Mouse (Mus musculus) megakaryocyte-erythroid progenitor cell, adult 5-6 weeks (primary cell): ENCODE data around the gene Pogz. TPM values are rescaled to one million over a fixed set of nuclear protein-coding genes. Genes with fewer than 3 reads are reported as not detected.
A peak's percentile ranks its signal among the peaks of the same experiment; 100 is the strongest.

Source experiments
- ATAC-seq: replicated peaks from 2 replicates; pipeline ENCODE4 v1.8.0; 2016; ENCODE audit warnings: mild to moderate bottlenecking, inconsistent platforms; ENCODE audit not compliant: severe bottlenecking, poor library complexity, low FRiP score, low TSS enrichment
- total RNA-seq, 2 experiments: library from RNA; stranded (forward) in 1 of 2; stranded (reverse) in 1 of 2; fragments of 200-1000, 215-1000 nt in 1 of 2; fragments of >200 nt in 1 of 2; fragmentation: Nextera tagmentation in 1 of 2; gene quantifications; 2 replicates each; pipeline ENCODE4 v1.2.3; 2014 to 2017

Pogz gene
- total RNA-seq, 2 experiments from 2014 or later: 12.5 to 59.1 TPM

DNA sequence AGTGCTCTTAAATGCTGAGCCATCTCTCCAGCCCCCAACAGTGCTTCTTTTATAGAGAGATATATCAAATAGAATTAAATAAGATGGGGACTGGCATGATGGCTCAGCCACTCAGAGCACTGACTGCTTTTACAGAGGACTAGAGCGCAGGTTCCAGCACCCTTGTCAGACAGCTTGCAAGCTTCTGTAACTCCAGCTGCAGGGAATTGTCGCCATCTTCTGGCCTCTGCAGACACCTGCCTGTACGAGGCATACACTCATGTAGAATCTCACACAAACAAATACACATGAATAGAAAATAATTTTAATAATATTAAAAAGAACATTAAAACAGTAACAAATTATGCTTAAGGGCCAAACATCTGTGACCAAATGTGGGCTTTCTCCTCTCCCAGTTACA lies 13.3 kb upstream of the Pogz start:
- ATAC-seq: no peak

DNA sequence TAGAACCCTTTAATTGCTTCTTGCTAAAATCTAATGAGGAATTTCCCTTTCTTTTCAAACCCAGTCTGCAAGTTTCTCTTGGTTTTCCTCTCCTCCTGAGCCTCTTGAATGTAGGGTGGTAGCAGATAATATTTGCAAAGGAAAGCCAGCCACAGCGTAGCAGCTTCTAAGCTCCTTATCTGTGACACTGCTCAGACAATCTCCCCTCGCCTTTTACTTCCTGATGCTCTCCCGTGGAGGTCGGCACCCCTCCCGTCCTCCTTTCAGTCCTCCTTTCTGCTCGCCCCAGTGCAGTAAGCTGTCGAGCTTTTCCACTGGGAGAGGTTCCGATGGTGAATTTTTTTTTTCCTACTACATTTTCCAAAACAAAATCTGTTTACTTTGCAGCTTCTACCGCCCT lies 5.3 kb upstream of the Pogz start:
- peak; percentile 81 for ATAC-seq

DNA sequence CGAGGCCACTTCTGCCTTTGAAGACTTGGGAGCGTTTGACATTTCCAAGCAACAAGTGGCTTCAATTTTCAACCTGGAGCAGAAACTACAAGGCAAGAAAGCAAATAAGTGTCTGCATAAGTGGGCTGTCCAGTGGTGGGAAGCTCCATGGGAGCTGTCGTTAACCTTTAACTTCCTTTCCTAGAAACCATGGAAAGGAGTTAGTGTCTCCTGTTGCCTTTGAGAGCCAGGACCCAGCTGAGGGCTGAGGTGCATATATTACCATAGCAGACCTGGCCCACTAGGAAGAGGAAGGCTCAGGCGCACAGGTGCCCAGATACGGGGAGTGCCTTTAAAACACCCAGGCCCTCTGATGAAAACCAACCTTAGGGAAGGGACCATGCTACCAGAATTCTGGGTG lies 4.7 kb upstream of the Pogz start:
- no peak for ATAC-seq

DNA sequence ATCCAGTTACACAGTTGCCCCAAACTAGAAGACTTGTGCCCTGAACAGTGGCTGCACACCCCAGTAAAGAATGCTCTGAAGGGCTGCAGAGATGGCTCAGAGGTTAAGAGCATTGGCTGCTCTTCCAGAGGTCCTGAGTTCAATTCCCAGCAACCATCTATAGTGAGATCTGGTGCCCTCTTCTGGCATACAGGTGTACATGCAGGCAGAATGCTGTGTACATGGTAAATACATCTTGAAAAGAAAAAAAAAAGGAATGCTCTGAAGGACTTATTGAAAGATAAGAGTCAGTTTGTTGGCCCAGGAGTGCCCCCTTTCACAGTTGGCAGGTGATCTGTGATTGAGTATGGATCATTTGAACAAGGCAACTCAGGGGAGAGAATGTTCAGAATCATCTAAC lies 4.0 kb upstream of the Pogz start:
- ATAC-seq: no peak

DNA sequence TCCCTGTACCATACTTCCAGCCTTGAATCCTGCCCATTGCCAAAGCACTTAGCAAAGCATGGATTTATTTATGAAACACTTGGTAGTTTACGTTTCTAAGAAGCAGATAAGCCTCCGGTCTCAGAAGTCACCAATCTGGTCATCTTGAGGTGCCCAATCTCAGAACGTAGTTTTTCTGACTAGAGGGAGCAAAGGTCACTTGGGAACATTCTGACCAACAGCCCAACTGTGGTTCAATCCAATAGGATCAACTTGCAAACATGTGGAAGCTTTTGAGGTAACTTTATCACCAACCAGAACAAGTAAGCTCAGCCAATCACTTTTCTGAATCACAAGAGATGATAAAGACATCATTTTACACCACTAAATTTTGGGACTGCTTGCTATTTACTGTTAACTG lies 2.0 kb upstream of the Pogz start:
- ATAC-seq: no peak

DNA sequence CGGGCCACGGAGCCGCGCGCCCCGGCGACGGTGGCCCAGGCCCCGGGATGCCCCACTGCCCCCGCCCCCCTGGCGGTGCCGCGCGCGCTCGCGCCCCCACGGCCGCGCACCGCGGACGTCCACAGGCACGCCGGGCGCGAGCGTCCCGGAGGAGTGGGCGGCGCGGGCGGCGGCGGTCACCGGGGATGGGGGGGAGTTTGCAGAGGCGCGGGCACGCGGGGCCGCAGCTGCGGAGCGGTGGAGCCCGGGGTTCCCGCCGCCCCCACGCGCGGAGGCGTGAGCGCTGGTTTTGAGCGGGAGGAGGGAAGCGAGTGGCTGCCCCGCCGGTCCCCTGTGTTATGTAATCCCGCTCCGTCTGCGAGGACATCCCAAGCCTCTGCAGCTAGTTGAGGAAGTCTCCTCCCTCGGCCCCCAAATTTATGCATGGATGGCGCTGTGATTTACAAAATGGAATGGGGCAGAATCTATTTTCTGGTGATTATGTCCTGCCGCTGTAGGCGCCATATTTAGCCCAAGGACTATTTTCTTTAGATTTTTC lies 661 bp downstream of the Pogz start:
- peak; percentile 52; the same call in 1 of the 2 replicates for ATAC-seq

DNA sequence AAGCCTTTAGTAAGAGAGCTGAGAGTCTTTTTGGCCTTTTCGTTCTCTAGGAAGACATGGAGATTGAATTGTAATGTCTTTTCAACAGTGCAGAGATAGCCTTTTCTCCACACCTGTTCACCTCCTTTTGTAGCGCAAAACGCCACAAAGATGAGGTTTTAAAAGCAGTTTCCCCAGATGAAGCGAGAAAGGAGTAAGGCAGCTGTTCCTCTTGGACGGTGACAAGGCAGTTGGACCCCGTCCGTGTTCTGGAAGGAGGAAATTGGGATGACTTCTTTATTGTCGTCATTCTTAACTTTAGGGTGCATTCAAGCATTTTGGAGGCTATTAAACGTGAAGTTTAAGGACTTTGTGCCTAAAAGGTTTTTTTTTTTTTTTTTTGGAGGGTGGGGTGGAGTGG lies 1.3 kb downstream of the Pogz start:
- no peak for ATAC-seq

DNA sequence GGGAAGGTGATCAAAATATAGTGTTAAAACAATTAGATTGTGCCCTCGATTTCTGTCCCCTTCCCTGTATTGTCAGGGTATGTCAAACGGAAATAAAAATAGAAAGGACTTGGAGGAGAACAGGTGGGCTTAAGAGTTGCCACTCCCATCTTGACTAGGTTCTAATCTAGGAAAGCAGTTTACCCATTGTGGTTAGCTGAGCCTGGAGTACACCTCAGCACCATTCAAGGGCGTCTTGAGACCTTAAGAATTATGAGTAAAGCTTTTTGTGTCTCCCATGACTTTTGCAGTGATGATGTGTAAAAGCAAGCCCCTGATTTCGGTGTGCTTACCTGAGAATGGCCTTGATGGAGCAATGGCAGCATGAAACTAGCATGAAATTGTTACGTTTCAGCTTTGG lies 1.7 kb downstream of the Pogz start:
- no peak for ATAC-seq

DNA sequence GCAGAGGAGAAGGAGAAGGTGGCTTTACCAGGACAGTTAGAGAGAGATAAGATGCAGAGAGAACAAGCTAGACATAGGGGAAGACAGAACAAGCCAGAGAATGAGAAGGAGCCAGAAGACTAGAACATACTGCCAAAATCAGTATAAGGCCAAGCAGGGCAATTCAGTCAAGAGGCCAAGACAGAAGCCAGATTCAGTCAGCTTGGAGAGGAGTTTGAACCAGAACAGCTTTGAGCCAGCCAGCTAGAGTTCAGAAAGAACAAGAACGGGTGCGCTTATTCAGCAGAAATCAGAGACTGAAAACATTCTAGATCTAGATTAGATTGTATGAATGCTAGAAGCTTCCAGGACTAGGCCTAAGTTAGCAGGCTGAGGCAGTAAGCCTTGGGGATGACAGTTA lies 10.0 kb downstream of the Pogz start:
- no peak for ATAC-seq

DNA sequence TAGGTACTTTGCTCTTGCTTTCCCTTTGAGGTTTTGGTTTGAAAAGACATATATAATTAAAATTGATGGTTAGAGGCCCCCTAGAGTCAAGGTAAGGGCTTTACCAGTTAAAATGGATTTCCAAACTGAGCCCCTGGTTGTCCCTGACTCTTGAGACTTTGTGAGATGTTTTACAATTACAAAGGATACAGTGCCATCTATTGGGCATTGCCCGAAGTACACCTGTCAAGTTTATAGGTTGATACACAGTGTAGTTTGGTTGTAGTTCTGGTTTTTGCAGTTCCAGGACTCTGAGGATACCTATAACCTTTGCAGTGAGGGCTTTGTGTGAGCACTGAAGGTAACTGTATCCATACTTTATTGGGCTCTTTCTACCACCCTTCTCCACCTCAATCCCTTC lies 12.0 kb downstream of the Pogz start:
- peak; percentile 79 for ATAC-seq

DNA sequence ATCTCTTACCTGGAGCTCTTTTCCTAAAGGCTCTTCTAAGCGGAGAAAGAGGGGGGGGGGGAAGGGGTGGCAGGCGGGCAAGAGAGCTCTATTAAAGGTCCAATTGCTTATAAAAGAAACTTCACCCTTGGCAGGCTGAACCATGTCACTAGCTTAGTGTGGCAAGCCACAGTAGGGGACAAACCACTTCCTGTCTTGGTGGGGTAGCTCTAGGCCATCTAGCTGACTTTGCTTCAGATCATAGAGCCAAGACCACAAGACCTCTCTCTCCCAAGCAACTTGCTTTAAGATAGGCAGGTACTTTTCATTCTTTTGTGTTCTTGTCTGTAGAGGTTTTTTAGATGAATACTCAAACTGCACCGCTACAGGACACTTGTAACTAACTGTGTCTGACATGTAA lies 14.4 kb downstream of the Pogz start:
- peak; percentile 60; the same call in 1 of the 2 replicates for ATAC-seq

DNA sequence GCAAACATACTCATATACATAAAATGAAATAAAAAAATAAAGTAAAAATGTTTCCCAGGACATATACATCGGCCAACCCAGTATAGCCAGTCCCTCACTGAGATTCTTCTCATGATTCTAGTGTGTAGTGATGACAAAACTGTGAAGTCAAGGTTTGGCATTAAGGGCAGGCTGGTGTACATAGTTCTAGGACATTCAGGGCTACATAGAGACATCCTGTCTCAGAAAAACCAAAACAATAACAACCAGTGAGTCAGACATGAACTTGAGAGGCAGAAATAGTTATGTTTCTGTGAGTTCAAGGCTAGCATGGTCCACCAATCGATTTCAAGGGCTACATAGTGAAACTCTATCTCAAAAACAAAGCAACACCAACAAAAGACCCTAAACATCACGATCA lies 14.8 kb downstream of the Pogz start:
- no peak for ATAC-seq

DNA sequence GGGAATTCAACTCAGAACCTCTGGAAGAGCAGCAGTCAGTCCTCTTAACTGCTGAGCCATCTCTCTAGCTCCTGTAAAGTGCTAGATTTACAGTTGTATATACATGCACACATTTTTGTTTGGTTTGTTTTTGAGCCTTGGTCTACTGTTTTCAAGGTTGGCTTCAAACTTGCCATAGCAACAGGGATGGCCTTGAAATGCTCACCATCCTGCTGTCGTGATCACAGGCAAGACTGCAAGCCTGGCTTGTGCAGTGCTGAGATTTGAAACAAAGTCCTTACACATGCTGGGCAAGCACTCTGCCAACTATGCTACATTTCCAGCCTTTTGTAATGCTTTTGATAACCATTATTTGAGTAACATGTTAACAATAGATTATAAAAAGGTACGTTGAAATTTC lies 22.1 kb downstream of the Pogz start:
- ATAC-seq: no peak

DNA sequence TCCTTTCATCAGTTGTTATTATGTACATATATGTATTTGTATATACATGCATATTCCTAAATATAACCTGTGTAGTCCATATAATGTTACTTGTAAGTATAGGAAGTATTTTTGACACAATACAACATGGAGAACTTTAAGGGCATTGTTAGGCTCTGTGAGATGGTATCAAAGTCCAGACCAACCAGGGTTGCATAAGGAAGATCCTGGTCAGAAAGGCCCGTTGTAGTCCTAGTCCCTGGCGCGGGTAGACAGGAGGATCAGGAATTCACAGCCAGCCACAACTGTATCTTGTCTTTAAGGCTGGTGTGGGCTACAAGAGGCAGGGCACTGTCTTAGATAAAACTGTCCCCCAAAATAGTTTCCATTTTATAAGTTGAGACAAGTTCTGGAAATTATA lies 31.6 kb downstream of the Pogz start:
- no peak for ATAC-seq

DNA sequence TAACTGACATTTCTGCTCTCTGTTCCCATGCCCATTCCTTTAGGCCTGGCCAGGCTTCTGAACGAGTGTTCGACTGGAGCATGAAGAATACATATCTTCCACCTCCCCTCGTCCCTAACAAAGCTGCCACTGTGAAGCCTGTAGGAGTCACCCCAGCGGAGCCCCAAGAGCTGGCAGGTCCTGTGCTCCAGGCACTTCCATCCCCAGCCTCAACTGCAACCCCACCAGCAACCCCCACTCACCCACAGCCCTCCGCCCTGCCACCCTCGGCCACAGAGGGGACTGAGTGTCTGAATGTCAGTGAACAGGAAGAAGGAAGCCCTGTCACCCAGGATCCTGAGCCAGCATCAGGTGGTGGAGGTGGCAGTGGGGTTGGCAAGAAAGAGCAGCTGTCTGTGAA lies 41.3 kb downstream of the Pogz start:
- ATAC-seq: no peak

DNA sequence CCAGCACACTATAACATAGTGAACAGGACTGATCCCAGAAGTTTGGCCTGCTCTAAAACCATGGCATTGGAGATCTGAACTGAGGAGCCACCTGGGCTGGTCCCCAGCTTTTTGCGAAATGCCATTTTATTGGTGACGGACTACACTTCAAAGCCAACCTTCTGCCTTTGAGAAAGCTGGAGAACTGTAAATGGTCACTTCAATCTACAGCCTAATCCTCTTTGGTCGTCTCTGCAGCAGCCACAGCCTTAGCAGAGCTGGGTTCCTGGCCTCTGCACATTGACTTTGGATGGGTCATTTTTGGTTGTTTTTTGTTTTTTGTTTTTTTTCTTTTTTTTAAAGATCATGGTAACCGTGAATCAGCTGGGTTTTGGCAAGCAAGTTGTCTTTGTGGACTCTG lies 44.5 kb downstream of the Pogz start:
- no peak for ATAC-seq

DNA sequence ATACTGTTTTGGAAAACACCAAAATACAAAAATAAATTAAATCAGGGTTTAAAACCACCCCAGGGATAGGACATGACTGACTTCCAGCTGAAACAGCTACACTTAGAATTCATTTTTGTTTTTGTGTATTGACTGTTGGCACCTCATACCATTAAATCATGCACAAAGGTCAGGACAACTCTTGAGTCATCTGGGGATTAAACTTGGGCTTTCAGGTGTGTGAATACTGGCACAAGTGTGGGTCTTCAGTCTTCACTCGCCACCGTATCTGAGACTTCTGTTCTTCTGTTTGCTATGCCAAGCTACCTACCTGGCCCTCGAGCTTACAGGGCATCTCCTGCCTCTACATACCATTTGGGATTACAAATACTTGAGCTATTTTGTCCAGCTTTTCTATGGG lies 45.2 kb downstream of the Pogz start:
- no peak for ATAC-seq

DNA sequence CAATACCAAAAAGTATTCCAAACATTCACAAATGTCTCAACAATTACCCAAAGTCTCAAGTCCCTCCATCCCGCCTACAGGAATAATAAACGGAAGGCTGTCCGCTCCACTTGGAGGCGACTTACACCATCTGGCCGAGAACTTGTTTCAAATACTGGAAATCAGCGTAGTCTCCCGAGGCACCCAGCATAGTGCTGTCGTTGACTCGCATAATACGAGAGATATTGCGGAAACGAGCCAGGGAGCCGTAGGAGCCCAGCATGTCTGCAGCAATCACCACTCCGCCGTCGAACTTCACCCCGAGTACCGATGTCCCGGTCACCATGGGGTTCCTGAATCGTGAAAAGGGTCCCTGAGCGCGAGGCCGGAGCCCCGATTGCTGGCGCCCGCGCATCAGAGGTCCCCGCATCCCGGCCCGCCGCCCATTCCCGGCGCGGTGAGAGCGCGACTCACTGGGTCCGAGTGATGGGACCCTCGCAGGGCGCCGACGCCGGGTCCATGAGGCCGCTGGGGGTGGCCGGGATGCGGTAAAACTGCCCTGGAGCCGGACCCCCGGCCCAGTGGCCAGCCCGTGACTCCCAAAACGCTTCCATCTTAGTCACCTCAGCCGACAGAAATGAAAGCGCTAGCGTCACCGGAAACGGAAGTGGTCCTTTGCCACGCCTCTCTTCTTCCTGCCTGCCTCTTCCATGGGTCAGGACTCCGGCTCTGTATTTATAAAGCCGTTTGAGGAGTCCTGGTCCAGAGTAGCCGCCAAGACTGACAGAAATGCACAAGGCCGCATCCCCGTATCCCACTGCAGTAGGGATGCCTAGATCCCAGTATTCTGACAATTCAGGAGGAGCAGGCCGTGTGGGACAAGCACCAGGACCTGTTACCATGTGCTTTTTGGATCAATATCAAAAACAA lies 49.2 kb downstream of the Pogz start, which contains the start of gene Psmb4:
TSS of gene Psmb4 (minus strand) at position 646 of the 909 bp plus-strand sequence.
- ATAC-seq: peak; percentile 89

DNA sequence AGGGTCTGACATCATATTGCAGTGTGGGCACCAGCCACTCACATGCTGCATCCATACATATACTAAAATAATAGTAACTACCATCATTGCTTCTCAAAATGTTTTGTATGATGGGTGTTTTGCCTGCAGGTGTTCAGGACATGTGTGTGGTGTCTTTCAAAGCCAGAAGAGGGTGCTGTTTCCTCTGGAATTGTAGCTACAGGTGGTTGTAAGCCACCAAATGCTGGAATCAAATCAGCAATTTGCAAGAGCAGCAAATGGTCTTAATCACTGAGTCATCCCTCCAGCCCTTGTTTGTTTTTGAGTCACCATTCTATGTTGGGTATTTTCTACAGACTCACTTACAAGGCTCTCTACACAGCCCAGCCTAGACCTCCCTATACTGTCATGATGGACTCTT lies 51.2 kb downstream of the Pogz start:
- ATAC-seq: peak; percentile 68

DNA sequence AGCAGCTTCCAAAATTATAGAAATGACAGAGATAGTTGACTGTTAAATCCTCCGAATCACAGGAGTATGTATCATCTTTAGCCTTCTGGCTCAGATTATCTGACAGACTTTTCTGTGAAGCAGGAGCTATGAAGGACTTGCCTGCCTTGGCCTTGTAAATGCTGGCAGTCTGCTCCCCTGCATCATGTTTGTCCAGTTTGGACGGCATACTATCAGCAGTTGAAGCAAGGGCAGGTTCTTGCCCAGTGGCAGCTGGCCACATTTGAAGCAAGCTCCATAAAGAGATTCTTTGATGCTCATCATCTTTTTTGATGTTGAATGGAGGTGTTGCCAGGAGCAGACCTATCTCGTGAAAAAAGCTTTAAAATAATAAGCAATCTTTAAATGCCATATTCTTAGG lies 56.7 kb downstream of the Pogz start:
- no peak for ATAC-seq

DNA sequence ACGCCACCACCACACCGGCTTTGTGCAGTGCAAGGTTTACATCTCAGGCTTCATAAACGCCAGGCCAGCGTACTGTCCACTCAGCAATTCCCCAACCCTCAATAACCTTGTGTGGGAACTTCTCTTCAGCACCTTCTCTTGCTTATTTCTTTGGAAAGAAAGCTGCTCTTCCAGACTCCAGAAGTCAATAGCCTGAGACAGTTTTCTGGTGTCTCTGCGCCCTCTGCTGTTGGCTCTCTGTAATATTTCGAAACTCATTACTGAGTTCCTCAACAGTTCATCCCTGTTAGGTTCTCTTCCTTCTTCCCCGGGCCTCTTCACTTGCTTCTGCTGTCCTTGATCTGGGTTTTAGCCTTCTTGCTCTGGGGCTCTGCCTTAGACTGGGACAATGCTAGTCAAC lies 65.4 kb downstream of the Pogz start:
- peak; percentile 66 for ATAC-seq
